Mouse (Mus musculus): ENCODE results near the gene Cacna1a.

GRCm38 (mm10) chr8:84340671-84341070 lies 47.6 kb upstream of the Cacna1a start:
- TF ChIP-seq CTCF (IDR thresholded peaks at IDR 0.05; ENCODE audit: low read depth) = no peak
- no peak for TF ChIP-seq EP300 (IDR thresholded peaks at IDR 0.05; ENCODE audit: low read depth)
